Mouse (Mus musculus) brain, adult 2 months (tissue): ENCODE data around the gene Lgmn.

Experiments
- DNase-seq: peaks from one replicate; pipeline ENCODE4 v3.0.0; 2011; ENCODE audit warnings: low read depth, low spot score

Gene Lgmn

GRCm38 (mm10) chr12:102434107-102434506 is 5.5 kb downstream of the Lgmn start:
- DNase-seq = no peak

- DNase-seq = no peak
These were observed 7.4 kb downstream of the Lgmn start for GRCm38 (mm10) chr12:102432238-102432637.

- no peak for DNase-seq
These were observed 9.4 kb downstream of the Lgmn start for GRCm38 (mm10) chr12:102430228-102430627.

- DNase-seq = no peak
These were observed 10.0 kb downstream of the Lgmn start for GRCm38 (mm10) chr12:102429656-102430055.

- no peak for DNase-seq
These were observed 13.3 kb downstream of the Lgmn start for GRCm38 (mm10) chr12:102426285-102426684.

- DNase-seq = no peak
These were observed 14.5 kb downstream of the Lgmn start for GRCm38 (mm10) chr12:102425048-102425578.

- DNase-seq = no peak
These were observed 15.2 kb downstream of the Lgmn start for GRCm38 (mm10) chr12:102424456-102424855.

- no peak for DNase-seq
These were observed 16.0 kb downstream of the Lgmn start for GRCm38 (mm10) chr12:102423625-102424024.

- no peak for DNase-seq
These were observed 16.8 kb downstream of the Lgmn start for GRCm38 (mm10) chr12:102422623-102423320.

- peak; percentile 86 for DNase-seq
These were observed 17.5 kb downstream of the Lgmn start for GRCm38 (mm10) chr12:102422065-102422464.

- no peak for DNase-seq
These were observed 19.3 kb downstream of the Lgmn start for GRCm38 (mm10) chr12:102420168-102420890.

- peak; percentile 92 for DNase-seq
These were observed 20.1 kb downstream of the Lgmn start for GRCm38 (mm10) chr12:102419544-102419943.

GRCm38 (mm10) chr12:102417701-102418100 is 21.9 kb downstream of the Lgmn start:
- DNase-seq = peak; percentile 64

GRCm38 (mm10) chr12:102416955-102417510 is 22.6 kb downstream of the Lgmn start:
- no peak for DNase-seq

- peak; percentile 87 for DNase-seq
These were observed 23.2 kb downstream of the Lgmn start for GRCm38 (mm10) chr12:102416391-102416837.

- DNase-seq = no peak
These were observed 24.9 kb downstream of the Lgmn start for GRCm38 (mm10) chr12:102414686-102415085.

- DNase-seq = no peak
These were observed 26.4 kb downstream of the Lgmn start for GRCm38 (mm10) chr12:102413171-102413570.

- no peak for DNase-seq
These were observed 41.0 kb downstream of the Lgmn start for GRCm38 (mm10) chr12:102398588-102398987.

GRCm38 (mm10) chr12:102395998-102396991 is 43.3 kb downstream of the Lgmn start:
- no peak for DNase-seq

- peak; percentile 40 for DNase-seq
These were observed 44.1 kb downstream of the Lgmn start for GRCm38 (mm10) chr12:102395537-102395936.

- DNase-seq = no peak
These were observed 45.1 kb downstream of the Lgmn start for GRCm38 (mm10) chr12:102394496-102394895.
